In the genomic region with DNA sequence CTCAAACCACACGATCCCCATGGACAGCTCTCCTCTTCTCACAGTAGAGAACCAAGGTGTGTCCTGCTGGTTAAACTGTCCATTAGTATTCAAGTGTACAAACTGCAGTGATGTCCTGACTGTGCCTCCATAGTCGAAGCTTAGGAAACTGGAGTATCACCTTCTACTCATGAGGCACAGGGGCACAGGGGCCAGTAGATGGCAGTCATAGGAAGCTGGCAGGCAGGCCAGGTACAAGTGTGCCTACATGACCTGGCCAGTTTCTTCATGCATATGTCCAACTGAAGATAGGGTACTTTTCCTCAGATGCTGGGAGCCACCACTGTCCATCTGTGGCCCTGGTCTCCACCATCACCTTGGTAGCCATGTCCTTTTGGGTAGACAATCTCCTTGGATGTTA, we compare ENCODE assay signal across 15 mouse cellular contexts.
DNase-seq lines count a peak whose midpoint lies in the region; ATAC-seq and TF ChIP-seq lines count a peak whose summit lies in the region.
"Had no signal": no experiment of that assay in that cellular context is flagged by ENCODE, and none has a peak within 500 bp of the region (broad histone marks: within the 10 kb centered on the region; RNA-seq: fewer than 3 reads in every experiment).

No protein-coding gene starts in this region.

- no peaks in the 10 kb centered on the region for H3K9me3 ChIP-seq in heart, postnatal 0 days (replicated peaks; ENCODE audit: control insufficient read depth, low read length)
- no peaks in the 10 kb centered on the region for H3K9me3 ChIP-seq in liver, embryonic 14.5 days (ENCODE audit: control insufficient read depth, low read length)
- no peaks in the 10 kb centered on the region for H3K9me3 ChIP-seq in liver, embryonic 11.5 days (ENCODE audit: control insufficient read depth, low read length)
- H3K9me3 ChIP-seq: forebrain, embryonic 12.5 days; heart, embryonic 13.5 days; hindbrain, embryonic 12.5 days; liver, embryonic 15.5 days; megakaryocyte, embryonic 14.5 days had no signal

- no peak for ATAC-seq in heart, postnatal 0 days (ENCODE audit: insufficient read depth, low read depth)
- no peak for ATAC-seq in liver, embryonic 14.5 days (ENCODE audit: insufficient read depth)
- ATAC-seq in liver, embryonic 11.5 days (replicated peaks; ENCODE audit: low FRiP score), result no peak
- no peak for ATAC-seq in megakaryocyte progenitor cell, adult 5-6 weeks (replicated peaks; ENCODE audit: poor library complexity)

- H3K27me3 ChIP-seq in heart, postnatal 0 days (ENCODE audit: control insufficient read depth, insufficient read depth, low read length), result no peaks in the 10 kb centered on the region
- no peaks in the 10 kb centered on the region for H3K27me3 ChIP-seq in liver, embryonic 14.5 days (ENCODE audit: control insufficient read depth, insufficient read depth, low read length)
- H3K27me3 ChIP-seq in liver, embryonic 11.5 days (replicated peaks; ENCODE audit: control insufficient read depth, insufficient read depth, low read length), result no peaks in the 10 kb centered on the region
- H3K27me3 ChIP-seq: forebrain, embryonic 12.5 days; heart, embryonic 13.5 days; hindbrain, embryonic 12.5 days; liver, embryonic 15.5 days; megakaryocyte, embryonic 14.5 days had no signal

- no peaks in the 10 kb centered on the region for H3K4me1 ChIP-seq in heart, postnatal 0 days (ENCODE audit: control insufficient read depth, insufficient read depth)
- no peaks in the 10 kb centered on the region for H3K4me1 ChIP-seq in liver, embryonic 14.5 days (replicated peaks; ENCODE audit: control insufficient read depth in 2 of 2, insufficient read depth in 2 of 2, low read length in 1 of 2)
- no peaks in the 10 kb centered on the region for H3K4me1 ChIP-seq in liver, embryonic 11.5 days (replicated peaks; ENCODE audit: control insufficient read depth, insufficient read depth, low read length)
- no peaks in the 10 kb centered on the region for H3K4me1 ChIP-seq in bone marrow, adult 2 months (ENCODE audit: control insufficient read depth, insufficient read depth, low read length)
- H3K4me1 ChIP-seq: heart, embryonic 13.5 days; liver, embryonic 15.5 days had no signal

- peak; percentile 40 for TF ChIP-seq CTCF in heart, postnatal 0 days (IDR thresholded peaks at IDR 0.05; ENCODE audit: low read depth)
- peak; percentile 53 for TF ChIP-seq CTCF in liver, embryonic 14.5 days (IDR thresholded peaks at IDR 0.05; ENCODE audit: low read depth)
- TF ChIP-seq CTCF in bone marrow, adult 2 months (IDR thresholded peaks at IDR 0.05; ENCODE audit: control insufficient read depth, insufficient read depth, low read length), result peak; percentile 31; the same call in 1 of the 2 replicates

- peaks cover 56% of the 10 kb centered on the region for H3K36me3 ChIP-seq in heart, postnatal 0 days (replicated peaks; ENCODE audit: control insufficient read depth, insufficient read depth, low read length)
- H3K36me3 ChIP-seq in liver, embryonic 14.5 days (replicated peaks; ENCODE audit: control insufficient read depth, insufficient read depth, low read depth), result peaks cover 16% of the 10 kb centered on the region
- H3K36me3 ChIP-seq in liver, embryonic 11.5 days (ENCODE audit: control insufficient read depth, insufficient read depth, low read length), result peaks cover 22% of the 10 kb centered on the region

- no peak overlapping the region for H3K9ac ChIP-seq in heart, postnatal 0 days (replicated peaks; ENCODE audit: low read depth, low read length)
- no peak overlapping the region for H3K9ac ChIP-seq in liver, embryonic 14.5 days (replicated peaks)
- no peak overlapping the region for H3K9ac ChIP-seq in liver, embryonic 11.5 days (ENCODE audit: low read depth, low read length)
- H3K9ac ChIP-seq: forebrain, embryonic 12.5 days; heart, embryonic 13.5 days; hindbrain, embryonic 12.5 days; liver, embryonic 15.5 days had no signal

- 61% methylated on average over 2 of the region's 2 CpGs for WGBS in heart, postnatal 0 days
- WGBS in liver, embryonic 14.5 days (ENCODE audit: insufficient replicate concordance), result 67% methylated on average over 2 of the region's 2 CpGs
- WGBS in liver, embryonic 11.5 days, result 85% methylated on average over 2 of the region's 2 CpGs
- 73% methylated on average over 2 of the region's 2 CpGs for WGBS in bone marrow, adult 2 months

- TF ChIP-seq EP300 in heart, postnatal 0 days (IDR thresholded peaks at IDR 0.05; ENCODE audit: low read depth), result no peak
- no peak for TF ChIP-seq EP300 in liver, embryonic 14.5 days (IDR thresholded peaks at IDR 0.05; ENCODE audit: low read depth)

- no peak overlapping the region for H3K27ac ChIP-seq in heart, postnatal 0 days (ENCODE audit: low read depth)
- H3K27ac ChIP-seq in liver, embryonic 14.5 days, result no peak overlapping the region
- no peak overlapping the region for H3K27ac ChIP-seq in liver, embryonic 11.5 days (ENCODE audit: low read depth, low read length)
- no peak overlapping the region for H3K27ac ChIP-seq in bone marrow, adult 2 months (ENCODE audit: control insufficient read depth, insufficient read depth, low read depth, low read length, poor library complexity)
- H3K27ac ChIP-seq: forebrain, embryonic 12.5 days; heart, embryonic 13.5 days; hindbrain, embryonic 12.5 days; liver, embryonic 15.5 days had no signal

- no peak overlapping the region for H3K4me3 ChIP-seq in heart, postnatal 0 days (ENCODE audit: low read depth, low read length)
- H3K4me3 ChIP-seq in liver, embryonic 14.5 days (ENCODE audit: insufficient read depth in 1 of 2, low read depth in 2 of 2, low read length in 2 of 2), result no peak overlapping the region
- H3K4me3 ChIP-seq in liver, embryonic 11.5 days (ENCODE audit: low read depth, low read length), result no peak overlapping the region
- no peak overlapping the region for H3K4me3 ChIP-seq in bone marrow, adult 2 months (replicated peaks; ENCODE audit: control insufficient read depth, low read depth, low read length)
- H3K4me3 ChIP-seq: forebrain, embryonic 12.5 days; heart, embryonic 13.5 days; hindbrain, embryonic 12.5 days; liver, embryonic 15.5 days had no signal

- peak; percentile 56 to 59 for DNase-seq in cerebellum, postnatal 10 days
- no peak for DNase-seq in cerebellum, adult 11-12 months
- DNase-seq in heart, postnatal 0 days (ENCODE audit: low spot score), result no peak
- DNase-seq in heart, adult 9 months (ENCODE audit: low spot score in 2 of 2), result no peak
- DNase-seq in liver, embryonic 14.5 days (ENCODE audit: low read depth in 3 of 3, low spot score in 3 of 3), result no peak
- DNase-seq in liver, embryonic 11.5 days (ENCODE audit: low spot score), result no peak
- DNase-seq: adrenal gland, postnatal 25 days; kidney, adult 9 months had no signal

- TF ChIP-seq POLR2A in bone marrow, adult 2 months (IDR thresholded peaks at IDR 0.05; ENCODE audit: borderline replicate concordance, control insufficient read depth, low read depth, low read length), result no peak

- no peak overlapping the region for H3K4me2 ChIP-seq in heart, postnatal 0 days (ENCODE audit: low read depth, low read length)
- H3K4me2 ChIP-seq in liver, embryonic 14.5 days (ENCODE audit: low read depth), result no peak overlapping the region
- H3K4me2 ChIP-seq in liver, embryonic 11.5 days, result no peak overlapping the region
- H3K4me2 ChIP-seq: forebrain, embryonic 12.5 days; heart, embryonic 13.5 days; hindbrain, embryonic 12.5 days; liver, embryonic 15.5 days had no signal

Comparison
In these comparisons a context has a peak if more than half of its experiments do, and no peak if none do; other contexts are left out.
1. DNase-seq: peak in cerebellum, postnatal 10 days (2 of 2); none in cerebellum, adult 11-12 months (single experiment), heart, postnatal 0 days (single experiment), heart, adult 9 months (0 of 2), liver, embryonic 14.5 days (0 of 3) and liver, embryonic 11.5 days (single experiment).
2. Peak in every context shown above with its lines, with median percentiles within 50 percentile points of each other: CTCF ChIP-seq.